8 mouse cellular contexts compared by ENCODE assay signal in genomic region chr5:91074450-91074950, GRCm38 (mm10). TPM values are rescaled to one million over a fixed set of nuclear protein-coding genes. Genes with fewer than 3 reads are reported as not detected.
A peak's percentile ranks its signal among the peaks of the same experiment; 100 is the strongest.
DNase-seq lines count a peak whose midpoint lies in the region; ATAC-seq lines count a peak whose summit lies in the region.

Gene Ereg, plus strand, starts transcription at chr5:91074622.

- H3K9ac ChIP-seq in limb, embryonic 15.5 days, result no peak within 1 kb of the TSS
- no peak within 1 kb of the TSS for H3K9ac ChIP-seq in neural tube, embryonic 12.5 days

- H3K27ac ChIP-seq in limb, embryonic 15.5 days, result no peak within 1 kb of the TSS
- H3K27ac ChIP-seq in neural tube, embryonic 12.5 days, result no peak within 1 kb of the TSS

- peaks cover 7% of the 10 kb centered on the region for H3K4me1 ChIP-seq in limb, embryonic 15.5 days
- H3K4me1 ChIP-seq in neural tube, embryonic 12.5 days, result peaks cover 6% of the 10 kb centered on the region; the same call in 1 of the 2 replicates

- under 1% methylated on average over 25 of the region's 25 CpGs for WGBS in limb, embryonic 15.5 days
- 3% methylated on average over 25 of the region's 25 CpGs for WGBS in neural tube, embryonic 12.5 days

- H3K9me3 ChIP-seq in limb, embryonic 15.5 days, result no peaks in the 10 kb centered on the region
- no peaks in the 10 kb centered on the region for H3K9me3 ChIP-seq in neural tube, embryonic 12.5 days

- no peak for ATAC-seq in limb, embryonic 15.5 days (ENCODE audit: insufficient number of reproducible peaks, low FRiP score, low TSS enrichment, low read depth)
- ATAC-seq in neural tube, embryonic 12.5 days (ENCODE audit: low FRiP score, low read depth), result peak; percentile 50; the same call in 1 of the 2 replicates

- peaks cover 22% of the 10 kb centered on the region for H3K27me3 ChIP-seq in limb, embryonic 15.5 days
- H3K27me3 ChIP-seq in neural tube, embryonic 12.5 days (replicated peaks), result peaks cover 15% of the 10 kb centered on the region

- peak within 1 kb of the TSS; percentile 35 for H3K4me3 ChIP-seq in limb, embryonic 15.5 days
- H3K4me3 ChIP-seq in neural tube, embryonic 12.5 days, result peak within 1 kb of the TSS; percentile 27

- H3K4me2 ChIP-seq in limb, embryonic 15.5 days, result peak within 1 kb of the TSS; percentile 49
- peak within 1 kb of the TSS; percentile 66 for H3K4me2 ChIP-seq in neural tube, embryonic 12.5 days (replicated peaks)

- DNase-seq in heart, adult 18-20 months, result peak; percentile 11 to 22
- DNase-seq in heart, adult 9 months (ENCODE audit: low spot score in 2 of 2), result no peak
- DNase-seq in NIH3T3 (ENCODE audit: low read depth), result peak; percentile 85
- peak; percentile 16 for DNase-seq in forelimb bud, embryonic 11.5 days (ENCODE audit: low read depth, low spot score)
- no peak for DNase-seq in left cerebral cortex, adult 8-10 months (ENCODE audit: low spot score in 2 of 2)
- no peak for DNase-seq in thymus, postnatal 36 days

- no peaks in the 10 kb centered on the region for H3K36me3 ChIP-seq in limb, embryonic 15.5 days
- H3K36me3 ChIP-seq in neural tube, embryonic 12.5 days, result no peaks in the 10 kb centered on the region

RNA-seq across cellular contexts. Expression of gene Ereg, which starts in this region (rescaled TPM):
- total RNA-seq in heart, adult 18-20 months (2021), result not detected
- 0.99 and 1.0 TPM in 2 replicates for polyA plus RNA-seq in limb, embryonic 15.5 days (2015; fragmentation: Nextera tagmentation; extraction: Ambion mirVana)
- not detected in 2 replicates for polyA plus RNA-seq in neural tube, embryonic 12.5 days (2016; fragmentation: Nextera tagmentation; extraction: Ambion mirVana)
- not detected for total RNA-seq in left cerebral cortex, adult 8-10 months (2022)

Comparison
In these comparisons a context has a peak if more than half of its experiments do, and no peak if none do; other contexts are left out.
1. Peak in DNase-seq in heart, adult 18-20 months; RNA of the gene not detected or under 1 TPM.
2. Peak in ATAC-seq, H3K4me3 ChIP-seq and H3K4me2 ChIP-seq in neural tube, embryonic 12.5 days; RNA of the gene not detected or under 1 TPM.
3. DNase-seq: peak in NIH3T3 (single experiment) and forelimb bud, embryonic 11.5 days (single experiment); none in heart, adult 9 months (0 of 2), left cerebral cortex, adult 8-10 months (0 of 2) and thymus, postnatal 36 days (0 of 2).